Mouse (Mus musculus) megakaryocyte, embryonic 14.5 days (primary cell): ENCODE results near the gene Ttc39b.

ENCODE experiments used
- FLI1 ChIP-seq: IDR thresholded peaks from 2 replicates; pipeline ENCODE4 v1.6.1; 2012; ENCODE audit warnings: low read length, inconsistent platforms, mixed read lengths
- GATA1 ChIP-seq: IDR thresholded peaks from 3 replicates; pipeline ENCODE4 v1.6.1; 2012; ENCODE audit warnings: mixed read lengths, low read length, inconsistent platforms, borderline replicate concordance

DNA sequence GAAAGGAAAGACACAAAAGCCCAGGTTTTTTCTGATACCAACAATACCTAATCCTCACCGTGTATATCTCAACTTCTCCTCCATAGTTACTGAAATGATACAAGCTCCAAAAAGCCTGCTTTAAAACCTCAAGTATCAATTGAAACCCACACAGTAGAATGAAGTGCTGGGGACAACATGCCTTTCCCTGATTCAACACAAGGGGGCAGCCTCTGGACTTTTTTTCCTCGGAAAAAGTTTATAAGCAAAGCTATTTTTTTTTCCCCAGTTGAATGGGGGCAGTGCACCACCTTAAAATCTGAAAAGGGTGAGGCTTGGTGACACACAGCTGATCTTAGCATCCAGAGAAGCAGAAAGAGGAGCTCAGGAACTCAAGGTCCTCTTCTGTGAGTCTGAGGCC, 62.1 kb downstream of the Ttc39b start:
- TF ChIP-seq FLI1, result no peak
- no peak for TF ChIP-seq GATA1
